Mouse (Mus musculus): ENCODE measurements around the gene BC024978.

The BC024978 gene

DNA sequence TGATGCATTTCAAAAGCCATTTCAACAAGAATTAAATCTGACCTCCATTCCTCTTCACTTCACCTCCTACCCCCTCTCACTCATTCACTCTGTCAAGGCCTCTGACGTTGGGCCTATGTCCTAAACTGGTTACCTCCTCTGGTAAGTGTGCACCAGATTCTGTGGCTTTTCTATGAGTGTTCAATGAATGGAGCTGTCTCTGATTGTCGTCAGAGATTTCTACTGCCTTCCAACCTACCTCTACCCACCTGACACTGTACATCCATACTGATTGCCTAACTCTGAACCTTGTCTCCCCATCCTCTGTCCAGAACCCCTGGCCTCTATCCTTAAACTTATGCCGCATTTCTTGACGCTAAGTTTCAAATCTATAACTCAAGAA lies 17.6 kb upstream of the BC024978 start:
- no peak for DNase-seq (ENCODE audit: low spot score in 2 of 2)

DNA sequence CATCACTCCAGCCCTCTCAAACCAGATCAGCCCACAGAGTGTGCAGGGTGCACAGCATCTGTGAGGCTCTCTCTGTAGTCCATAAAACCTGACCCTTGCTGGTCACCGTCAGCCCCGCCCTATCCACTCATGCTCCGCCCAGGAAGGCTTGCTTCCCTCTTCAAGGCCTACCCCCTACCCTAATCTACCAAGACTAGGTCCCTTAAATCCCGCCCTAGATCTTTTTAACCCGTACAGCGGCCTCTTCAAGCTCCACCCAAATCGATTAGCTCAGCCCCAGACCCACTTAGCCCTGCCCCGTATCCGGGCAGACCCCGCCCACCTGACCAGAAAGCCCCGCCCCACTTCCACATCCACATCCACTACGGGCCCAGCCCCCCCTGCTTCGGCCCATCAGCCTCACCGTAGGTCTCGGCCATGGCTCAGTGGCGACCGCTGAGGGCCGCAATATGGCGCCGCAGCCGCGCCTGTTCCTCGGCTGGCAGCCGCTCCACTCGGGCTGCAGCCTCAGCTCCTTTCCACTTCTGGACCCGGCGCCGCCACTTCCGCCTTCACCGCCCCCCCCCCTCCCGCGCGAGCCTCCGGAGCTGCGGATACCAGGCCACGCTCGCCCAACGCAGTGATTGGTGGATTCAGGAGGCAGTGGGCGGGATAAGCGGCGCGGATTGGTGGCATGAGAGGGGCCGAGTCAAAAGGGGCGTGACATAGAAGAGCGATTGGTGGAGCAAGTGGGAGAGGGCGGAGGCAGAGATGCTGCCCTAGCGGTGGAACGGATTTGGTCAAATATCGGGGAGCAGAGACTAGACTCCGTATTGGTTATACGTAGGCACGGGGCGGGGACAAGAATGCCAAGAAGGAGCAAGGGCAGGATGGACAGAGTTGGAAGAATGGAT lies 17.0 kb upstream of the BC024978 start, which contains the start of gene Rab4b:
Rab4b (minus strand) TSS at position 573 of the 893 bp plus-strand sequence.
- DNase-seq (ENCODE audit: low spot score in 2 of 2), result peak; percentile 99 to 100

DNA sequence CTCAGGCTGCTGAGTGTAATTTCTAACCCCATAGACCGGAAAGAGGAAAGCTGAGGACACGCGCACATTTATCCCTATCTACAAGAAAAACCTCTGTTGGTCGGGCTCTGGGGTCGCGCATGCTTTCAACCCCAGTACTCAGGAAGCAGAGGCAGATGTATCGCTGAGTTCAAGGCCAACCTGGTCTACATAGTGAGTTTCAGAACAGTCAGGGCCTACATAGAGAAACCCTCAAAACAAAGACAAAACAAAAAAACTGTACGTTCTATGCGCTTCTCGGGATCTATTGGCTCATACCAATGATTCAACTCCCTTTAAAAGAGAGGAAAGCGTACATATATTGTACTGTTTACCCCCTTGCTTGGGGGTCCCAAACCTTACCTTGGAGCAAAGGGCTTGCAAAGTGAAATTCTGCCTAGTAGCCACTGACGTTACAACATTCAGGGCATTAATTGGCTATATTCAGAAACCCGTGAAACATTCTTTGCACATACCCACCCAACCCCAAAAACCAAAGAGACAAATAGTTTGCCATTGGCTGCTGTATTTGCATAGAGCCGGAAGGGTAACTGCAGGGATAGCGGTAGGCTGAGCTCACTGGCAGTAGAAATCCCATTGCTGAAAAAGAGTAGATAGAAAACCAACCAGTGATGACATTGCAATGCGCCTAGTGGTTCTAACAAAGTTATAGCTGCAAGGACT lies 16.2 kb upstream of the BC024978 start:
- DNase-seq (ENCODE audit: low spot score in 2 of 2), result no peak

DNA sequence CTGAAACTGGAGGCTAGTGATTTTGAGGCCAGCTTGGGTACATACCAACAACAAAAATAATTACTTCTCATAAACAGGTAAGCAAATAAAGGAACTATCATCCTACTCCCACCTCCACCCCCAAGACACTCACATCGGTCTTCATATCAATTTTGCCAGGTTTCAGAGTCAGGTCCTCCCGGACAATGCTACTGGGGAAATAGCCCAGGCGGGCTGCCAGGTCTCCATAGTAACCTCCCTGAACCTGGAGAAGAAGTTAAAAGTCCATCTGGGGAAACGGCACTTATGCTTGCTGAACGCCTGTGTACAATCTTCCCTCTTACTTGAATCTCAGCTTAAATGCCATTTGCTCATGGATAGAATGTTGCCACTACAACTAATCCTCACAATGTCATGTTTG lies 15.5 kb upstream of the BC024978 start:
- no peak for DNase-seq (ENCODE audit: low spot score in 2 of 2)

DNA sequence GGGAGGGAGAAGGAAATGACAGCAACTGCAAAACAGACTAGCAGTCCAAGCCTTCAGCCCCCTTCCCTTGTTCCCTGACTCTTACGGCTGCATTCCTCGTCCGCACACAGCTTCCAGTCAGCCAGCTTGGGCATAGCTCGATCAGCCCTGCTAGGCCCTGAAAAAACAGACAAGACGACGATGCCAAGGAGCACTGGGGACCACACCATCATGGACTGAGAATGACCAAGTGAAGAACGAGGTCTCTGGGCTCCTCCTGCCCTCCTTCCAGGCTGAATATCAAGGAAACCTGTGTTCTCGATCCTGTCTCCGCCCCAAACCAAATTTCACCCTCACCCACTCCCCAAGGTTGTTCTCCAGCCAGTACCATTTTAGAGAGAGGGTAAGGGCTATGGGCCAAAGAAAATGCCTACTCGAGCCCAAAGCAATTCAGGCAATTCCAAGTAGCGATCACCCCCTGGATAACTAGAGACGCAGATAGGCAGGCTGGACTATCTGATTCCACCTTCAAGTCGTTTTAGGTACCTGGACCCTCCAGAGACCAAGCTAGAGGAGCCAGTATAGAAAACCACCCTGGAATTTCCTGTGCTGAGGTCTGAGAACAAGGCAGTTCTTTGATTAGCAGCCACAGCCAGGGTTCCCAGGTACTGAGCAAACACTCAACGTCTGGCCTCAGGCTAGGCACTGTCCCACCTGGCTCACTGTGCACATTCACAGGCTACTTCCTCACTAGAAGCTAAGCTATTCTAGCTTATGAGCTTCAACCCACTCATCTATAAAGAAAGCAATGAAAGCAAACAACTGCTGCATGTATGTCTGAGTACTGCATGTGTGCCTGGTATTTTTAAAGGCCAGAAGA lies 14.5 kb upstream of the BC024978 start, which contains the start of the genes Gm21983 and Mia:
Gm21983 (minus strand) TSS at position 250 of the 859 bp plus-strand sequence.
Mia (minus strand) TSS at position 321 of the 859 bp plus-strand sequence.
- no peak for DNase-seq (ENCODE audit: low spot score in 2 of 2)

DNA sequence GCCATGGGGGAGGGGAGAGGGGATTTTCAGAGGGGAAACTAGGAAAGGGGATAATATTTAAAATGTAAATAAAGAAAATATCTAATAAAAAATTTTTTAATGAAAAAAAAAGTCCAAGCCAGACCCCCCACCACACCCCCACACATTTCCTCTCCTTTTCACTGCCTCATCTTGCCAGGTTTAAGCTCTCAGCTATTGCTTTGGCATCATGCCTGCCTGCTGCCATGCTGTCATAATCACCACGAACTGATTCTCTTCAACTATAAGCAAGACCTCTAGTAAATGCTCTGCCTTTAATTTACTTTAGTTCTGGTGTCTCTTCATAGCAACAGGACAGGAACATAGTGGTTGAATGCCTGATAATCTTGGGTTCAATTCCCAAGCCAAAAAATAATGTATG lies 13.1 kb upstream of the BC024978 start:
- no peak for DNase-seq (ENCODE audit: low spot score in 2 of 2)

DNA sequence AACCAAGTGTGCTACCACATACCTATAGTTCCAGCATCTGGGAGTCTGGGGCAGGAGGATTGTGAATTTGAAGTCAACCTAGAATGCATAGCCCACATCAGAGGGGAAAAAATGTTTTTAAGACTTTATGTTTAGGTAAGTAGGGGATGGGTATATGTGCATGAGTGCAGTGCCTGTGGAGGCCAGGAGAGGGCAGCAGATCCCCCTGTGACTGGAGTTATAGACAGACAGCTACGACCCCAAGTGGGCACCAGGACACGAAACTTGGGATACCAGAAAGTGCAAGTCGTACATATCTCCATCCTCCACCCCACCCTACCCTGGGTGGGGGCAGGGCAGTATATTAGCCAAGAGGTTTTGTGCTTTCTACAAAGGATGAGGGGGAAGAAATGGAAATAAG lies 10.6 kb upstream of the BC024978 start:
- DNase-seq (ENCODE audit: low spot score in 2 of 2), result no peak

DNA sequence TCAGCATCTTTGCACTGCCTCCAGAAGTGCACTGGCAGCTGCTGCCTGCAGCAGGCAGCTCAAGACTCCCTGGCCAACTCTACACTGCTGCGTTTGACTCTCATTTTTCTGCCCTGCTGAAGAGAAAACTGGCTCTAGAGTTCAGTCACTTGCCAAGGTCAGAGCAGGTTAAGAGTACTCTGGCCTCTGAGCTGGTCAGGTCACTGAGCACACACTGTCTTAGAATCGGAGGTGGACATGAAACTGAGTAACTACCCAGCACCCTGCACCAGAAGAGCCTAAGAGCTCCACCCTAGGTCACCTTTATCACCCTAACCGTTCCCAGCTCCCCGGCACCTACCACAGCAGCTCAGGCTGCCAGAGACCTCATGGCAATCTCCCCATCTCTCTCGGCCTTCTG lies 9.6 kb upstream of the BC024978 start:
- DNase-seq (ENCODE audit: low spot score in 2 of 2), result no peak

DNA sequence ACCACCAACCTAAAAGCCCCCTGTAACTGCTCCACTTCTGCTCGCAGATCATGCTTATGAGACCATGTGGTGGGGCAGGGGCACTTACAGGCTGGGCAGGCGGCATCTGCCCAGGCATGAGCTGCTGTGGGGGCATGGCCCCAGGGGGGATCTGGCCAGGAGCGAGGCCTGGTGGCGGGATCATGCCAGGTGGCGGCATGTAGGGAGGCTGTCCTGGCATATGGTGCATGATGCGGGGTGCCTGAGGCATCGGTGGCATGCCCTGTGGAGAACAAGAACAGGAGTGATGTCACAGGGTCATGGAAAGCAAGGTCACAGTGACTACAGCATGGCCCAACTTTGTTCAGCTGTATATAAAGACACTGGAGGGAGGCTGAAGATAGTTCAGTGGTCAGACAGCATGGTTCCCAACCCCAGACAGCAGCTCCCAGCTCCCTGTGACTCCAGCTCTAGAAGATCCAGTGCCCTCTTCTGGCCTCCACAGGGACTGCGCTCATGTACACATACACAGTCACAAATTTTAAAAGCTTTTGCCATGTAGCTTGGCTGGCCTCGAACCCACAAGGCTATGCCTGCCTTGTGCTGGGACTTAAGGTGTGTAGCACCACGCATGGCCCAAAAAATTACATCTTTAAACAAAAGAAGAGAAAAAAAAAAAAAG lies 6.2 kb upstream of the BC024978 start:
- DNase-seq (ENCODE audit: low spot score in 2 of 2), result no peak

DNA sequence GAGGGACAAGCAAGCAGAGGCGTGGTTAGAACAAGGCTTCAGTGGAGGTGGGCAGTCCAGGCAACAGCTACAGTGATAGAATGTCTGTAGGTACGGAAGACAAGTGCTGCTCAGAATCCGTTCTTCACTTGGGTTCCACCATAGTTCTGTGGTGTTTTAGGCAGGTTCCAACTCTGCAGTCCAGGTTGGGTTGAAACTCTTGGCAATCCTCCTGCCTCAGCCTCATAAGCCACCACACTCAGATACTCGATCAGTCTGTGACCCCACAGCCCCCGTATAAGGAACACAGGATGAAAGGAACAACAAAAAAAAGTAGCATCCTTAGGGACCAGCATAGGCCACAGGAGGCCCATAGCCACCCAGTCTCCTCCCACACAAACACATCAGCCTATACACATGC lies 3.1 kb upstream of the BC024978 start:
- DNase-seq (ENCODE audit: low spot score in 2 of 2), result no peak

DNA sequence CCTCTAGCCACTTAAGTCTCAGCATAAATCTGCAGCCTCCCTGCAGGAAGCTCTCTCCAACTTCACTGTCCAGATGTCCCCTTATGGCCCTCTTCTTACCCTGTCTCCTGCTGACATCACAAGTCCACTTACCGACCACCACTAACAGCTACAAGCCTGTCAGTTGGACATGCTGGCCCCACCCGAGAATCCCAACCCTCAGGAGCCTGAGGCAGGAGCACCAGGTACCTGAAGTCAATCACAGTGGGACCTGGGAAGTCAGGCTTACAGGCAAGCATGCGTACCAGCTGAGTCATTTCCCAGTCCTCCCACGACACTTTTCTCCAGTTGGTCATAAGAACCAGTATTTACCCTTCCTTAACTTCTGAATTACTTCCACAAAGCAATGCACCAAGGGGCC lies 1.9 kb upstream of the BC024978 start:
- DNase-seq (ENCODE audit: low spot score in 2 of 2), result no peak

DNA sequence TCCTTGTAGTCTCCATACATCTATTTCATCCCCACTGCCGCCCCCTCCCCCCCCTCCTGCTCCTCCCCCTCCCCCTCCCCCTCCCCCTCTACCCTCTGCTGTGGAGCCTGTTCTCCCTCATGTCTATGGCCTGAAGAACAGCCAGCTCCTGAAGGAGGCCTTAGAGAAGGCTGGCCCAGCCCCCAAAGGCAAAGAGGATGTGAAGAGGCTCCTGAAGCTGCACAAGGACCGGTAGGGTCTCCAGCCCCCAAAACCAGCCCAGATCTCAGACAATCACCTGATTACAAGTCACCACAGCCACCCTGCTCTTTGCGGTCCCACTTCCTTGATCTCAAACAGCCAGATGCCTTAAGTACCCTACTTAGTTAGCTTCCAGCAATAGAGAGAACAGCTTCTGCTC lies 1.6 kb downstream of the BC024978 start:
- no peak for DNase-seq (ENCODE audit: low spot score in 2 of 2)

DNA sequence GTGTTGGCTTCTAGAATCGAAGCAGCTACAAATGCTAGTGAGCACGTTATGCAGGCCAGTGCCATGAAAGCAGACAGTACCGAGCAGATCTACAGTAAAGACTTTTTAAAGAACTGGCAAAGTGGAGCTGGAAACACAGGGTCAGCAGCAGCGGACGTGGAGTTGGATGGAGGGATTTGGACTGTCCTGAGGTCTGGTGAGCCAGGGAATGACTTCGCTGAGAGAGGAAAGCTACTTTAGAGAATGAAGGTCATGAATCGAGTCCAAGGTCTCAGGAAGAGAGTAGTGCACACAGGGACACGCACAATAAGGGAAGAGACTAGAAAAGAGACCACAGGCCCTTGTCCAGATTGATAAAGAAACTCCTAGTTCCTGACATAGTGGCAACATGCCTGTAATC lies 2.1 kb downstream of the BC024978 start:
- DNase-seq (ENCODE audit: low spot score in 2 of 2), result no peak

DNA sequence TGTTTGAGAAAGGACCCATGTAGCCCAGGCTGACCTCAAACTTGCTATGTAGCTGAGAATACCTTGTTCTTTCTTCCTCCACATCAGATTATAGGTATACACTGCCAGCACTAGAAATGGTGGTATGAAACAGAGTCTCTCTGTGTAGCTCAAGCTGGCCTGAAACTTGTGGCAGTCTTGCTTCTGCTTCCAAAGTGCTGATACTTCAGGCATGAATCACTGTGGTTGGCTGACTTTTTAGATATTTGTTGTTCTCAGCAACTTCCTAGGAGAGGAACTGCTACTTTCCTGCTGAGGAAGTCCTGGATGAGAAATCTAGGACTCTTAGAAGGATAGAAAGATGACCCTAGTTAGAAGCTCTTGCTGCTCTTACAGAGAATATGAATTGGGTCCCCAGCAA lies 2.8 kb downstream of the BC024978 start:
- no peak for DNase-seq (ENCODE audit: low spot score in 2 of 2)

DNA sequence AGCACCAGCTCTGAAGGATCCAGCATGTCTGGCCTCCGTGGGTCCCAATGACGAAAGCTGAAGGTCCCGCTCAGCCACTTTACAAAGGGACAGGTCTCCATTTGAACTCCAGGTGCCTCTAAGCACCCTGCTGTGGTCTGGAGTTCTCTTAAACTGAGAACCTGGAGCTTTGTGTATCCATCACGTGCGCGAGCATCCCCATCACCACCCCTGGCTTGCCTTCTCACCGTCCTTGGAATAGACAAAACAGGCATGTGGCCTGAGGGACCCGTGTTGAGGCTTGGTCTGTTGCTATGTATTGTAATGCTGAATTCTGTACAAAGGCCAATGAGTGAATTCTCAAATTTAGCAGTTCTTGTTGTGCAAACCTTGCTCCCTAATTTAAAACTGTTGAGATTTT lies 3.2 kb downstream of the BC024978 start:
- DNase-seq (ENCODE audit: low spot score in 2 of 2), result no peak

DNA sequence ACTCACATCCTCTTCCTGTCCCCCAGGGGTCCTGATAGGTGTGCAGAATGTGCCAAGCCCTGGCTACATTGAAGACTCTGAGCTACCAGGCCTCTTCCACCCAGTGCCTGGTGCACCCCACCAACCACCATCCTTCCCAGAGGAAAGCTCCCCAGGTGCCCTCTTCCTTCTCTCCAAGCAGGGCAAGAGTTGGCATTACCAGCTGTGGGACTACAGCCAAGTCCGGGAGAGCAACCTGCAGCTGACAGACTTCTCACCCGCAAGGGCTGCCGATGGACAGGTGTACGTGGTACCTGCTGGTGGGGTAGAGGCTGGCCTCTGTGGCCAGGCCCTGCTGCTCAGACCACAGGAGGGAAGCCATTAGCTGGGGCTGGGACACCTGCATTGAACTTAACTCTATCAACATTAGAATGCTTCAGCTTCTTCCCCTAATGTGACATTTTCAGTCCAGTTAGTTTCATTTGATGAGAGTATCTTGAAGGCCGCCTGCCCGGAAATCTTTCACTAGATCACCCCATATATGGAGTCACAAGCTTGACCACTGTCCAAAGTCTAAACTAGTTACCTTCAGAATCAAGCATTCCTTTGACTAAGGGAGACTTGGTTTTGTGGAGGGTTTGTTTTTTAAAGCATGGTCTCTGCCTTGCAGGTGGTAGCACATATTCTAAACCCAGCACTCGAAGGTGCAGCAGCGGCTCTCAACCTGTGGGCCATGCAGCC lies 8.3 kb downstream of the BC024978 start:
- DNase-seq (ENCODE audit: low spot score in 2 of 2), result no peak

DNA sequence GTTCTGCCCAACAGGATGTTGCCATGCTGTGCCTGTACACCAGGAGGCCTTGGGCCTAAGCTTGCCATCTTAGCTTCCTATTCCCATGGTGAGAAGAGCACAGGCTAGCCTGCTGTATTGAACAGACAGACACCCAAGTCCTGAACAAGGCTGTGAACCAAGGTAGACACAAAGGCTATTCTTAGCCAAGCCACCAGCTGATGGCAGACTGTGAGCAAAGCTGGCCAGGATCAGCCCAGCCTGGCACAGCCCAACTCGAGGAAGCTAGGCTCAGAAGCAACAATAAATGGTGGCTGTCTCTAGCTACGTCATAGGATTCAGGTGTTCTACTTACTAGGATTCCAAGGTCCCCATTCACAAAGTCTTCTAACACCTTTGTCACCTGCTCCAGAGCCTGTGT lies 17.0 kb downstream of the BC024978 start:
- DNase-seq (ENCODE audit: low spot score in 2 of 2), result no peak

DNA sequence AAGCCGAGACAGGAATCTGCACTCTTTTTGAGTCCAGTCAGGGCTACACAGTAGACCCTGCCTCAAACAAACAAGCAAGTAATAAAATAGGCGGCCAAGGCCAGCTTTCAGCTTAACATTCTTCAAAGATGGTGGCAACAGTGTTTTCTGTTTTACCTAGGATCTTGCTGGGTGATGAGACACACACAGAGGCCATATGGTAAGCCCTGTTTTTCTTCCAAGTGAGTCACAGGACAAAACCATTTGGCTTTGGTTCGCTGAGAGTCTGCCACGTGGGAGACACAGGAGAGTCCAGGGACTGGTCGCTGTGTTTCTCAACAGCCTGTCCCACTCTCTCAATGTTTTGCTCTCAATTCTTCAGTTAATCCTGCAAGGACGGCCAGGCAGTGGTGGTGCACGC lies 23.0 kb downstream of the BC024978 start:
- DNase-seq (ENCODE audit: low spot score in 2 of 2), result no peak

DNA sequence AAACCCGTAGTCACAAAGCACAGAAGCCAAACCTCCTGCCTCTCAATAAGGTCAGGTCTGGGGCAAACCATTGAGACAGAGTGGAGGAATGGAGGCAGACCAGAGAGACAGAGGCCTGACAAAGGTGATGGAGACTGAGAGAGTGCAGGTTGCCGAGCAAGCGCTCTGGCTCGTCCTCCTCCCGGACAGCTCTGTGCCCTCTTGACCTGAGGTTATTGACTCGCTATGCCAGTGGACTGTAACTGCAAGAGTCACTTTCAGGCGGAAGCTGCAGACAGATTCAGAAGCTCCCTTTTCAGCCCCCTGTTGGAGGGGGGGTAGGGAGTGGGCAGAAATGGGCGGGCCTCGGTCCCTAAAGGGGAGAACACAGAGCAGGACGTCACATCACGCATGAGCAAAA lies 24.4 kb downstream of the BC024978 start:
- no peak for DNase-seq (ENCODE audit: low spot score in 2 of 2)

DNA sequence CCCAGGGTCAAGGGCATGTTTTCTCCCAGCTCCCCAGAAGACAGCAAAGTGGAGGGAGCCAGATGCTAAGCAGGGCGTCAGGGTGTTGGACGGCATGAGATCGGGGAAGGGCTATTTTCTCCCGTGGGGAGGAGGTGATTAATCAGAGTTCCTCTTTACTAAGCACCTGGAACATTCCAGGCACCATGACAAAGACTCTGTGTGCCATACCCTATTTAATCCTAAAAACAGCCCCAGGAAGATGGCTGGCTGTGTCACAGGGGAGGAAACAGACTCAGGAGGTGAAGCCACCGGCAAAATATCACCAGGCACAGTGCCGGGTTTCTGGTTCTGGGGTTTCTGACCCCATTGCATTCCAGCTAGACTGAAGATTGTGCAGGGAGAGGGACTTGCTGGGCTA lies 26.4 kb downstream of the BC024978 start:
- DNase-seq (ENCODE audit: low spot score in 2 of 2), result no peak

DNA sequence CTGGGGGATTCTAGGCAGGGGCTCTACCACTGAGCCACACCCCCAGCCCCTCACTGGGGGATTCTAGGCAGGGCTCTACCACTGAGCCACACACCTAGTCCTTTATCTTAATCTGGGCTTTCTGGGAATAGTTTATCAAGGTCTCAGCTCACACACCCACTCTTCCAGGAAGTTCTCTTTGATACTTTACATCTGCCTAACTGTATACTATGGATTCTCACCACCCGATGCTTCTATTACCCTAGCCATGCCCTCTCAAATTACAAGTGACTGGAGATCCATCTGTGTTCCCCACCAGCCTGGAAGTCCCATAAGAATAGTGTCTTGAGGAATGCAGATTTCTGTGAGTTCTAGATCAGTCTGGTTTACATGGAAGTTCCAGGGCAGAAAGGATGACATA lies 27.0 kb downstream of the BC024978 start:
- DNase-seq (ENCODE audit: low spot score in 2 of 2), result no peak

All from right cerebral cortex, postnatal 36 days (tissue).